Mouse (Mus musculus) neural tube, embryonic 15.5 days (tissue): ENCODE measurements around the gene Znrf1. TPM values are rescaled to one million over a fixed set of nuclear protein-coding genes. Genes with fewer than 3 reads are reported as not detected.
A peak's percentile ranks its signal among the peaks of the same experiment; 100 is the strongest.

Source experiments
- ATAC-seq: fragments of 200-750 bp; cut with Nextera tagmentation; 2 replicates; pipeline ENCODE4 v1.8.0; 2017; ENCODE audit warnings: mild to moderate bottlenecking, moderate TSS enrichment, moderate library complexity; ENCODE audit not compliant: low FRiP score
- H3K27ac ChIP-seq: fragments of 300-500 bp; sonication (generic); replicated peaks from 2 replicates; pipeline ENCODE4 v1.5.1; 2015; ENCODE audit warnings: mild to moderate bottlenecking, inconsistent platforms
- H3K27me3 ChIP-seq: fragments of 300-500 bp; sonication (generic); replicated peaks from 2 replicates; pipeline ENCODE4 v1.6.1; 2015; ENCODE audit warnings: inconsistent platforms
- H3K36me3 ChIP-seq: fragments of 300-500 bp; sonication (generic); 2 replicates; pipeline ENCODE4 v1.6.1; 2015; ENCODE audit warnings: inconsistent platforms
- H3K4me1 ChIP-seq: fragments of 300-500 bp; sonication (generic); 2 replicates; pipeline ENCODE4 v1.6.1; 2015; ENCODE audit warnings: inconsistent platforms
- H3K4me2 ChIP-seq: fragments of 300-500 bp; sonication (generic); 2 replicates; pipeline ENCODE4 v1.6.1; 2015; ENCODE audit warnings: inconsistent platforms, mild to moderate bottlenecking, moderate library complexity
- H3K4me3 ChIP-seq: fragments of 300-500 bp; sonication (generic); replicated peaks from 2 replicates; pipeline ENCODE4 v1.5.1; 2015; ENCODE audit warnings: mild to moderate bottlenecking, inconsistent platforms
- H3K9ac ChIP-seq: fragments of 300-500 bp; sonication (generic); replicated peaks from 2 replicates; pipeline ENCODE4 v1.6.1; 2015; ENCODE audit warnings: mild to moderate bottlenecking, inconsistent platforms
- H3K9me3 ChIP-seq: fragments of 300-500 bp; sonication (generic); replicated peaks from 2 replicates; pipeline ENCODE4 v1.6.1; 2016; ENCODE audit warnings: inconsistent platforms
- WGBS: fragments of 180-500 bp; shearing (Covaris S2); methylation state at CpG from one replicate; pipeline ENCODE4 v1.1.7; 2015; ENCODE audit warnings: mixed read lengths; 5-methylcytosine and 5-hydroxymethylcytosine counted together
- polyA plus RNA-seq: library from polyadenylated mRNA; unstranded; fragments of >200 nt; fragmentation: Nextera tagmentation; extraction: Ambion mirVana; gene quantifications from 2 replicates; pipeline ENCODE4 v1.2.1, GENCODE M21; 2015

Znrf1 gene
- polyA plus RNA-seq, 1 experiment from 2014 or later = 93.3 TPM

DNA sequence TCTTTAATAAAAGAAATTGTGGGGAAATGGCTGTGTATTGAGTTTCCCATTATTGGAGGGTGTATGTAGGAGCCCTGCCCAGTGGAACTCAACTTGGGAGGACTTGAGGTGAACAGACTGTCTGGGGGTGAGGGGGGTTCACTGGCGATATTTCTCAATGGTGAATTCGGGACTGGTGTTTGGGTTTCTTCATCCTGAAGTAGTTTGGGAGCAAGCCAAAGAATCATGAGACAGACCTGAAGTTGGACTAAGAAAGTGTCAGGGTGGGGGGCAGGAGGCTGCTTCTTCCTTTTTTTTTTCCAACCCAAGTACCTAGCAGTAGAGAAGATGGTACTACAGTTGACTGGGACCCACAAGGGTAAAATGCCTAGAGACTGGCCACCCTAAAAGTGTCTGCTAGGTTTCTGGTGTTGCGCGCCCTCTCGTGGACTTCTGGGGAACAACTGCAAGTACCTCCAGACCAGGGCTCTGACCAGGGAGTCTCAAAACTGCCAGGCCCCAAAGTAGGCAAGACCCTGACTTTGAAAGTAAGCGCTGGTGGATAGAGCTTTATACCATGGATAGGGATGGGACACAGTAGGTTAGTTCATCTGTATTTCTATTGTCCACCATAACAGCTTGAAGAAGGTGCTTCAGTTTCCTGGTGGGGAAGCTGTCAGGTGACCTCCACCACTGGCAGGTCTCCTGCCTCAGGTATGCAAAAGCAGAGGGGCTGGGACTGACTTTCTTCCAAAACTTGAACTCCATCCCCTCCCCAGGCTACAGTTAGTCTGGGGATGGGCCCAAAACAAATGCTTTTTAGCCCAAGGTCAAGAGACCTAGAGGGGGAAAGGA is 90.0 kb downstream of the Znrf1 start:
- Histone ChIP-seq H3K9me3 (no peaks in the 10 kb centered on the region), H3K4me1 (peaks cover 20% of the 10 kb centered on the region), H3K27me3 (no peaks in the 10 kb centered on the region), H3K9ac (no peak overlapping the region), H3K27ac (no peak overlapping the region), H3K36me3 (peaks cover 14% of the 10 kb centered on the region; the same call in 1 of the 2 replicates), H3K4me3 (no peak overlapping the region), H3K4me2 (no peak overlapping the region)
- WGBS = 34% methylated on average over 6 of the region's 6 CpGs
- no peak for ATAC-seq

DNA sequence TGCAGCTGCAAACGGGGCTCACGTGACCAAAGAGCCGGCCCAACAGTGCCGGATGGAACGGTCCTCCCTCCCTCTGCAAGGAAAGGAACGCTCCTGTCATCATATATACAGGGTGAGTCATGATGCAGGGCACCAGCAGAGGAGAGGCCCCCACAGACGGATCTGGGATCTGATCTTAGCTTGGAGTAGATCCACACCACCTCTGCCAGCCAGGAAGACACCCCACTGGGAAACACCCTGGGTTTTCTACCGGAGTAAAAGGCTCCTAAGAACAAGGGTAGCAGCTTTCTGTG is 90.6 kb downstream of the Znrf1 start:
- no peak for ATAC-seq
- H3K4me2 ChIP-seq = no peak overlapping the region
- H3K36me3 ChIP-seq = peaks cover 10% of the 10 kb centered on the region; the same call in 1 of the 2 replicates
- H3K4me1 ChIP-seq = peaks cover 20% of the 10 kb centered on the region
- no peak overlapping the region for H3K4me3 ChIP-seq
- H3K27ac ChIP-seq = no peak overlapping the region
- no peak overlapping the region for H3K9ac ChIP-seq
- no peaks in the 10 kb centered on the region for H3K27me3 ChIP-seq
- no peaks in the 10 kb centered on the region for H3K9me3 ChIP-seq
- 83% methylated on average over 8 of the region's 8 CpGs for WGBS

GRCm38 (mm10) chr8:111626933-111627332 is 91.0 kb downstream of the Znrf1 start:
- ATAC-seq = no peak
- Histone ChIP-seq H3K9ac (no peak overlapping the region), H3K27ac (no peak overlapping the region), H3K27me3 (no peaks in the 10 kb centered on the region), H3K4me1 (peaks cover 20% of the 10 kb centered on the region), H3K36me3 (0 out of 2 replicates have a peak, but pooled peaks cover 6% of the 10 kb centered on the region), H3K4me2 (no peak overlapping the region), H3K4me3 (no peak overlapping the region), H3K9me3 (no peaks in the 10 kb centered on the region)
- WGBS = 82% methylated on average over 14 of the region's 14 CpGs

DNA sequence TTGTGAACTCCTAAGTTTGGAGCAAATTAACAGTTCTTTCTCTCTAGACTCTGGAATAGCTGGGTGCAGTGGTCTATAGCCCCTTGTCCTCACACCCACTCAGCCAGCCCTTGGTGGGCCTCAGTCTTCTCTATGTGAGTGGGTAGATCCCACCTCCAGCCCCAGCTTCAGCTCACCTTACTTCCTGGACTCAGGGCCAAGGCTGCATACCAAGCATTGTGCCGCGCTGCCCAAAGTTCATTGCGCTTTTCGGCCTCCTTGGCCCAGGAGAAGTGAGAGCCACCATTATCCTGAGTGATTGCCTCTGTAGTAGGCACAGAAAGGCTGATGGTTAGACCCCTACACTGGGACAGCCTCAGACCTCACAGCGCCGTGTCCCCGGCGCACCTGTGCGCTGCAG is 92.0 kb downstream of the Znrf1 start:
- Histone ChIP-seq H3K4me1 (peaks cover 16% of the 10 kb centered on the region), H3K4me3 (no peak overlapping the region), H3K4me2 (no peak overlapping the region), H3K9me3 (no peaks in the 10 kb centered on the region), H3K9ac (no peak overlapping the region), H3K27ac (no peak overlapping the region), H3K36me3 (no peaks in the 10 kb centered on the region), H3K27me3 (no peaks in the 10 kb centered on the region)
- no peak for ATAC-seq
- WGBS = 97% methylated on average over 9 of the region's 9 CpGs

DNA sequence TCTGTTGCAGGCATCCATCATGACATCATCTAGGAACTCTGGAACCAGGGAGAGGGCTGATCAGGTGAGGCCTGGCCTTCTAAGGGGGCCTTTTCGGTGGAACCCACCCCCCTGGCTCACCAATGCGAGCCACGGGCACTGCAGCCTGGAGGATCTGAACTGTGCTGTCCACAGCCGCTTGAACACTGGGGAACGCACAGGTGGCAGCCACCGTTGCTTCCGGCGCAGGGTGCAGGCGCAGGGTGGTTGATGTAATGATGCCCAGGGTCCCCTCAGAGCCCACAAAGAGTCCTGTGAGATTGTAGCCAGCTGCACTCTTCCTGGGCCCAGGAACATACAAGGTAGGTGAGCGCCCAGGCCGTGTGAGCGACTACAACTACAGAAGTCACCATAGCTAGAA is 92.5 kb downstream of the Znrf1 start:
- Histone ChIP-seq H3K36me3 (no peaks in the 10 kb centered on the region), H3K9me3 (no peaks in the 10 kb centered on the region), H3K4me1 (peaks cover 16% of the 10 kb centered on the region), H3K27ac (no peak overlapping the region), H3K4me2 (no peak overlapping the region), H3K4me3 (no peak overlapping the region), H3K27me3 (no peaks in the 10 kb centered on the region), H3K9ac (no peak overlapping the region)
- 96% methylated on average over 12 of the region's 12 CpGs for WGBS
- no peak for ATAC-seq

- Histone ChIP-seq H3K27ac (no peak overlapping the region), H3K9ac (no peak overlapping the region), H3K36me3 (no peaks in the 10 kb centered on the region), H3K4me2 (no peak overlapping the region), H3K4me1 (peaks cover 16% of the 10 kb centered on the region), H3K27me3 (no peaks in the 10 kb centered on the region), H3K4me3 (no peak overlapping the region), H3K9me3 (no peaks in the 10 kb centered on the region)
- WGBS = 90% methylated on average over 19 of the region's 19 CpGs
- ATAC-seq = no peak
These were observed 93.1 kb downstream of the Znrf1 start for GRCm38 (mm10) chr8:111628894-111629501.

DNA sequence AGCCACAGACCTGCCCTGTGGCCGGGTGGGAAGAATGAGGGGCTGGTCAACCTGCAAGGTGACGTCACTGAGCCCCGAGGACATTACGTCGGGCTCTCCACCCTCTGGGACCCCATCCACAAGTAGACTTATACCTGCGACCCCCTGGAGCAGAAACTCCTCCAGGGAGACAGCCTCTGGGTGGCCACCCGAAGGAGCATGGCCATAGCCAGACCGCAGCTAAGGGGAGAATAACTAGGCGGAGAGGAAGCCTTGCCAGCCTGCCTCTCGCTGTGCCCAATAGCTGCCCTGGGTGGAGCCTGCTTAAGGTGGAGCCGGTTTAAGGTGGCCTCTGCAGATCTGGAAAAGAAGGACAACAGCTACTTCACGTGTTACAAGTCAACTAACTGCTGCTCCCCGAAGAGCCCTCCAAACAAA is 94.2 kb downstream of the Znrf1 start, which contains the start of gene Ldhd:
Gene Ldhd (minus strand): TSS at position 270 of the 417 bp plus-strand sequence.
- Histone ChIP-seq H3K4me2 (peak within 1 kb of the TSS; percentile 56), H3K9ac (peak within 1 kb of the TSS; percentile 35), H3K27me3 (no peaks in the 10 kb centered on the region), H3K27ac (no peak within 1 kb of the TSS), H3K4me1 (peaks cover 10% of the 10 kb centered on the region), H3K9me3 (no peaks in the 10 kb centered on the region), H3K36me3 (no peaks in the 10 kb centered on the region), H3K4me3 (peak within 1 kb of the TSS; percentile 34)
- peak; percentile 46; the same call in 1 of the 2 replicates for ATAC-seq
- 24% methylated on average over 13 of the region's 13 CpGs for WGBS

GRCm38 (mm10) chr8:111631589-111631988 is 95.7 kb downstream of the Znrf1 start:
- WGBS = 90% methylated on average over 8 of the region's 8 CpGs

GRCm38 (mm10) chr8:111632976-111633375 is 97.1 kb downstream of the Znrf1 start:
- H3K4me1 ChIP-seq = peaks cover 10% of the 10 kb centered on the region
- no peaks in the 10 kb centered on the region for H3K9me3 ChIP-seq
- H3K4me3 ChIP-seq = no peak overlapping the region
- no peak overlapping the region for H3K27ac ChIP-seq
- no peaks in the 10 kb centered on the region for H3K36me3 ChIP-seq
- no peak overlapping the region for H3K9ac ChIP-seq
- no peak for ATAC-seq
- WGBS = 98% methylated on average over 3 of the region's 3 CpGs
- no peaks in the 10 kb centered on the region for H3K27me3 ChIP-seq
- no peak overlapping the region for H3K4me2 ChIP-seq

More at GRCm38 (mm10) chr8:111631589-111631988, 95.7 kb downstream of the Znrf1 start:
- H3K36me3 ChIP-seq = no peaks in the 10 kb centered on the region
- H3K9ac ChIP-seq = no peak overlapping the region
- H3K27me3 ChIP-seq = no peaks in the 10 kb centered on the region
- no peak overlapping the region for H3K4me3 ChIP-seq
- no peak for ATAC-seq
- H3K4me2 ChIP-seq = no peak overlapping the region
- no peak overlapping the region for H3K27ac ChIP-seq
- peaks cover 10% of the 10 kb centered on the region for H3K4me1 ChIP-seq
- H3K9me3 ChIP-seq = no peaks in the 10 kb centered on the region

GRCm38 (mm10) chr8:111638086-111638485 is 102.2 kb downstream of the Znrf1 start:
- no peaks in the 10 kb centered on the region for H3K36me3 ChIP-seq
- ATAC-seq = no peak

GRCm38 (mm10) chr8:111641064-111641463 is 105.2 kb downstream of the Znrf1 start:
- WGBS = 93% methylated on average over 2 of the region's 2 CpGs
- H3K9ac ChIP-seq = no peak overlapping the region
- H3K4me1 ChIP-seq = peaks cover 15% of the 10 kb centered on the region
- no peak overlapping the region for H3K4me2 ChIP-seq
- no peaks in the 10 kb centered on the region for H3K27me3 ChIP-seq
- H3K9me3 ChIP-seq = no peaks in the 10 kb centered on the region
- no peak overlapping the region for H3K4me3 ChIP-seq
- H3K27ac ChIP-seq = no peak overlapping the region
- ATAC-seq = no peak
- no peaks in the 10 kb centered on the region for H3K36me3 ChIP-seq

More at GRCm38 (mm10) chr8:111638086-111638485, 102.2 kb downstream of the Znrf1 start:
- H3K4me3 ChIP-seq = no peak overlapping the region
- no peak overlapping the region for H3K27ac ChIP-seq
- H3K4me2 ChIP-seq = no peak overlapping the region
- no peaks in the 10 kb centered on the region for H3K9me3 ChIP-seq
- H3K27me3 ChIP-seq = no peaks in the 10 kb centered on the region
- H3K9ac ChIP-seq = no peak overlapping the region
- H3K4me1 ChIP-seq = peaks cover 8% of the 10 kb centered on the region

DNA sequence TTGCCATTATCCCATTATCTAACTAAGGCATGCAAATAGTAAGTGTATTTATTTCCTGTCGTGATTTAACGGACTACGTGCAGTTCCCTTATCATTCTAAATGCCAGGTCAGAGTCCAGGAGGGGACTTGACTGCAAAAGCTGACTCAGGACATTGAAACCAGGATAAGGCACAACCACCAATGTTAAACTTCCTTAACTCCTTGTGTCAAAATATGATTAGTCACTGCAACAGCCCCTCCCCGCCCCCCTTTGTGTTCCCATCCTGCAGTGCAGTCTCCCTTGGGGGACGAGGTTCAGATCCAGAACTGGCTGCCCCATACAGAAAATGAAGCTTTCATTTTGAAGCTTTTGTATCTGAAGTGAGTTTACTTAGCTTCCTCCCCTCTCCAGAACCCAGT is 106.6 kb downstream of the Znrf1 start:
- H3K36me3 ChIP-seq = no peaks in the 10 kb centered on the region
- H3K27me3 ChIP-seq = no peaks in the 10 kb centered on the region
- no peak for ATAC-seq
- H3K9me3 ChIP-seq = no peaks in the 10 kb centered on the region
- peak overlapping the region; percentile 96 for H3K27ac ChIP-seq
- 69% methylated on average over 5 of the region's 5 CpGs for WGBS
- peak overlapping the region; percentile 54 for H3K9ac ChIP-seq
- H3K4me3 ChIP-seq = peak overlapping the region; percentile 95
- peaks cover 15% of the 10 kb centered on the region for H3K4me1 ChIP-seq
- peak overlapping the region; percentile 62 for H3K4me2 ChIP-seq
